Mouse (Mus musculus) kidney, postnatal 36 days (tissue): ENCODE results near the gene Tmem41b.
"Not testable (repeated sequence)": the region's sequence is repeated elsewhere in the genome, so short reads cannot be mapped to it uniquely, and the experiment has no call there.

Source experiments
- DNase-seq, 2 experiments: peaks; one replicate each; pipeline ENCODE4 v3.0.0; 2021 to 2022; ENCODE audit warnings: mixed read lengths in 2 of 2

Tmem41b gene

DNA sequence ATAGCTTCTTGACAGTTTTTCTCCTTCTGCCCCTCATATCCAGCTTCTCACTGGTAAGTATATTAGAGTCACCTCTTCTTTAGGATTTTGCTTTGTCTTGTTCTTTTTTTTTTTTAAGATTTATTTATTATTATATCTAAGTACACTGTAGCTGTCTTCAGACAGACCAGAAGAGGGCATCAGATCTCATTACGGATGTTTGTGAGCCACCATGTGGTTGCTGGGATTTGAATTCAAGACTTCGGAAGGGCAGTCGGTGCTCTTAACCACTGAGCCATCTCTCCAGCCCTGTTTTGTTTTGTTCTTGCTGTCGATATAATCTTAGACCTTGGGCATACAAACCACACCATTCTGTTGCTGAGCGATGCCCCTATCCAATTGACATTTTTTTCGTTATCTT lies at the start of gene Tmem41b:
Tmem41b (minus strand) TSS at position 155 of the 400 bp plus-strand sequence.
- not testable (repeated sequence) for DNase-seq

DNA sequence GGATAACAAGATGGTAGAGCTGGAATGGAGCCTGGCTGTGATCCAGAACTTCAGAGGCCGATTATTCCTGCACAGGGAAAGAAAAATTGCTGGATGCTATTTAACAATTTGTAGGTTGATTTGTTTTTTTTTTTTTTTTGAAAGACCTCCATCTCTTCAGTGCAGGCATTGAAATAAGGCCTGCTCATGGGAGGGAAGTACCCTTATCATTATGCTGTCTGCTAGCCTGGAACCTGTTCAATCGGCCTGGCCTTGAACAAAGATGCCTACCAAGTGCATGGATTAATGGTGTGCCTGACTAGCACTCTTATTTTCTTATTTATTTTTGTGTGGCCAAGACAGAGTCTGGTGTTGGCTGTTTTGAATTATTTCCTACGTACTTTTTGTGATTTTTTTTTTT lies 43.6 kb upstream of the Tmem41b start:
- DNase-seq = no peak

GRCm38 (mm10) chr7:110028826-110029225 lies 42.1 kb upstream of the Tmem41b start:
- DNase-seq = no peak

DNA sequence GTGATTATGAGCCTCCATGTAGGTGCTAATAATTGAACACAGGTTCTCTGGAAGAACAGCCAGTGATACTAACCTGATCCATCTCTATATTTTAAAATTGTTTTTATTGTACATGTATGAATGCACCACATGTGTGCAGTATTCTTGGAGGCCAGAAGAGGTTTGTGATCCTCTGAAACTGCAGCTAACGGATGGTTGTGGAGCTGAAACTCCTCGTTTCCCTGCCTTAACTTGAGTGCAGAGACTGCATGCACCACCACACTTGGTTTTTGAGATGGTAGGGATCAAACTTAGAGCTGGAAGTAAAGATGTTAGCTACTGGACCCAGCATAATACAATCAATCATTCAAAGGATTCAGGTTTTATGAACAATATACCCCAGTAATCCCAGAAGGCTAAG lies 39.9 kb upstream of the Tmem41b start:
- no peak for DNase-seq

DNA sequence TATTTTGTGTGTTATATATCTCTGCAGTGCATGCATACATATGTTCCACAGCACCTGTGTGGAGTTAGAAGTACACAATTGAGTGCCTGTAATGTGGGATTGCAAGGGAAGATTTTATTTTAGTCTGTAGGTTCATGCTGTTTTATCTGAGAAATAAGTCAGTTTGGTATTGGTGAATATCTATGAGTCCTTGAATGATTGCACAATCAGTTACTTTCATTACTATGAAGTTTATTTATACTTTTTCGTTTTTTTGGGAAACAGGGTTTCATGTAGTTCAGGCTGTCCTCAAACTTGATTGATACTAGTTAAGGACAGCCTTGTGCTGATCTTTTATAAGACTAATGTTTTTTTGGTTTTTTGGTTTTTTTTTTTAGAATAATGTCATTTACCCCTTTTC lies 36.8 kb upstream of the Tmem41b start:
- no peak for DNase-seq

- peak; percentile 60 to 78 for DNase-seq
Measured at GRCm38 (mm10) chr7:110018631-110019482, 32.1 kb upstream of the Tmem41b start.

DNA sequence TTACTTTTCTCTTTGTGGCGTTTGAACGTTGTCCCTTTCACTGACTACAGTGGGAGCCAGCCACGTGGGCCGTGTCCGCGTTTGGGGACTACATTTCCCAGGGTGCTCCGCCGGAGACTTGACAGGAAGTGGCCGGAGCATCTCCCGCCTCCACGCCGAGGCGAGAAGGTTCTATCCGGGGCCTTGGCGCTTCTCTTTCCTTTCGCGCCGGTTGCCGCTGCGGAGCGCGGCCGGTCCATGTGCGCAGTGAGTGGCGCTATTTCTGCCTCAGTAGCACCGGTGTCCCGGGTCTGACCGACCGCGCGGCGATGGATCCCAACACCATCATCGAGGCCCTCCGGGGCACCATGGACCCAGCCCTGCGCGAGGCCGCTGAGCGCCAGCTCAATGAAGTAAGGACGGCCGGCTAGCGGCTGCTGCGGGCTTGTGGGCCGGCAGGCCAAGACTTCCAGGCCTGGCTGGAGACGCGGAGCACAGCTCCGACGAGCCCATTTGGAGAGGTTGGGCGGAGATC lies 31.4 kb upstream of the Tmem41b start, which contains the start of gene Ipo7:
Ipo7 (plus strand) TSS at position 158 of the 514 bp plus-strand sequence.
- peak; percentile 96 for DNase-seq

DNA sequence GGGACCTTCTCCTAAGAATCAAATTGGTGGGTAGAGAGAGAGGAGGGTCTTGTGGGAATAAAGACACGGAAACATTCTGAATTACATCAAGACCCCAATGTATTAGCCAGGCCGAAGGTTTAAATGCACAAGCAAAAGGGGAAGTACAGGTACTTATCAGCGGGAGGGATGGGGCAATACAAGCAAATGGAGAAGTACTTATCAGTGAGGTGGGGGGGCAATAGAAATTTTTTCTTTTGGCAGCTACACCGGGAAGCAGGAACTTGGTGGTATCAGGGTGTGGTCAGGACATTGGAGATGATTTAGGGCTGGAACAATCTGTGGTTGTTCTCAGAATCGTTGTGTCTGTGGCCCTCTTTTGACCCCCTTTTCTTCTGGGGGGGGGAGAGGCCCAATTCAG lies 27.5 kb upstream of the Tmem41b start:
- no peak for DNase-seq

DNA sequence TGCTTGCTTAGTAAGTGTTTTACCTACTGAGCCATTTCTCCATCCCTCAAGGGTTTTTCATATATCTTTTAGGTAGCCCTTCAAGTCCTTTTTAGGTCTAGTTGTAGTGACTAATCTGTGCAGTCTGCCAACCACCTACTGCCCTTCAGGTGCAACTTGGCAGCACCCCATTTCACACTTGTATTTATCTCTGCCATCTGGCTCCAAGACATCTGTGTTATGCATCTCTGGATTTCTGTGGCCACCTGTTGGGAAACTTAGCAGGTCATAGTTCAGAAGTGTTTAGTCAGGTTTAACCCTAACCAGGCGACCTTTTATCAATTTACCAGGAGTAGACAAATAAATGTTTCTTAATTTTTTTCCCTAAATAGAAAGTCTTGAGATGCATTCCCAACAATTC lies 24.7 kb upstream of the Tmem41b start:
- DNase-seq = no peak

DNA sequence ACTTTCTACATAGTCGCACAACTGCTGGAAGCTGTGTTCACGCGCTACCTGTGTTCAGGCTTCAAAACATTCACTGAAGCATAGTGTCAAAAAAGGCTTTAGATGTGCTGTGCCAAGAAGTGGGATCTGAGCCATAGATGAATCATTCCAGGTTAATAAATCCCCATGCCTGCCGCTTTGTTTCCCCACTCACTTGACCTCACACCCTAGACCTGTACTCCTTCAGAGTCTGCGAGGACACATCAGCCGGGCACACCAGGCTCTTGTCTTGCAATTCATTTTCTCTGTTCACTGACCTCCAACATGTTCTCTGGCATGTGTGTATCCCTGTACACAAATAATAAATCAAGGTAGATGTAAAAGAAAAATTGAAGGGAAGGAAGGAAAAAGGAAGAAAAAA lies 22.4 kb upstream of the Tmem41b start:
- DNase-seq = peak in 1 of 2 experiments; percentile 11

DNA sequence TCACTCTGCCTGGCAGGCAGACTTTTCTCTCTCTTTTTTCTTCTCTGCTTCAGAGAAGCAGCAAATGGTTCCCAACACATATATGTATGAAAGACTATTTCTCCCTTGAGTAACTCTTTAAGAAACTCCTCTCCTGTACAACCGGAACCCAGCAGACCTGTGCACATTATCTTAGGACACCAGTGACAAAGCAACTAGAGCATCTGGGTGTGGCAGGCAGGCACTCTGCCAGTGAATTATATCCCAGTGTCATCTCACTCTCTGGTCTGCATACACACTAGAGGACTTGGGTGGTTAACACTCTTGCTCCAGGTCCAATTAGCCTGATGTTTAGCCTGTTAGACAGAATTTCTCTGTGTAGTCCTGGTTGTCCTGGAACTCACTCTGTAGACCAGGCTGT lies 21.8 kb upstream of the Tmem41b start:
- DNase-seq = no peak

DNA sequence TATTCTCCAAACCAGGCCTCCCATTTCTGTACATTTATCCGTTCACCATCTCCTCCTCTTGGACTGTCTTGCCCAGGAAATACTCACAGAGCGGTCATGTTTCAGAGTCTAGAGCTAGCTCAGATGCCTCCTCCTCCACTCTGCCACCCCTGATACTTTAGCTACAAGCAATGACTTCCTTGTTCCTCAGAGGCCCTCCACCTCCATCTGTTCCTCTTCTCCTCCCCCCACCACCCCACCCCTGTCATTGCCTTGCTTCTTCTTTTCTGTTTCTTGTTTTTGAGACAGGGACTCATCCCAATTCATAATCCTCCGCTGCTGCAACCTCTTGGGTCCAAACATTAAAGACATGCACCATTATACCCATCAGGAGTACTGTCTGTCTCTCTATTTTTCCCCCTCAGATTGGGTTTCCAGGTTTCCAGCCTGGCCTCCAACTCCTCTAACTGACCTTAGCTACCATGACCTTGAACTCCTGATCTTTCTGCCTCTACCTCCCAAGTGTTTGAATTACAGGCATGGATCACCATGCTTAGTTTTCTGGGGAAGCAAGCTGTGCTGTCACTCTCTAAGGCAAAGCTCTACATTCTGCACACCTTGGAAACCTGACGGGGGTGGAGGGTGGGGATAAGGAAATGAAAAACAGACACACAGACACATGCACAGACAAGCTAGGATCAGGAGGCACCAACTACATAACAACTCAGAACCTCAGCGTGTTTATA lies 19.9 kb upstream of the Tmem41b start:
- DNase-seq = no peak

- no peak for DNase-seq
Measured at GRCm38 (mm10) chr7:110005976-110006375, 19.2 kb upstream of the Tmem41b start.

- DNase-seq = peak; percentile 85 to 88
Measured at GRCm38 (mm10) chr7:110002968-110003367, 16.2 kb upstream of the Tmem41b start.

GRCm38 (mm10) chr7:110002092-110002491 lies 15.4 kb upstream of the Tmem41b start:
- DNase-seq = no peak

DNA sequence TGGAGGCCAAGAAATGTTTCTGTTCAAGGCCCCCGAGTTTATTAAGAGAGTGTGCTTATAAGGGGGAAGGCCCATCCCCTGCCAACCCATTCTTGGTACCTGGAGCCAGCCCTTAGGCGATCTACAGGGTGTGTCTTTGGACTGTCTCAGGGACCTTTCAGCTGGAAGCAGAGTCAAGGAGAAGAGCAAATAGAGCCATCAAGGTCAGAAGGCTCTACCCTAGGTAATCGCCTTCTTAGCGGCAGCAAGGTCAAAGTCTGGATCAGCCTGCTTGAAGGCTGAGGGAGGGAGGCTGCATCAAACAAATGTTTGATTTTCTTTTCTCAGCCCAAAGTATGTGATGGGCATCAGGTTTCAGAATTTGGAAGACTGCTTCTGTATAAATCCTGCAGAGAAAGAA lies 11.7 kb upstream of the Tmem41b start:
- no peak for DNase-seq

GRCm38 (mm10) chr7:109993157-109993959 lies 6.6 kb upstream of the Tmem41b start:
- DNase-seq = peak; percentile 57 to 80

- no peak for DNase-seq
Measured at GRCm38 (mm10) chr7:109991286-109991685, 4.6 kb upstream of the Tmem41b start.

DNA sequence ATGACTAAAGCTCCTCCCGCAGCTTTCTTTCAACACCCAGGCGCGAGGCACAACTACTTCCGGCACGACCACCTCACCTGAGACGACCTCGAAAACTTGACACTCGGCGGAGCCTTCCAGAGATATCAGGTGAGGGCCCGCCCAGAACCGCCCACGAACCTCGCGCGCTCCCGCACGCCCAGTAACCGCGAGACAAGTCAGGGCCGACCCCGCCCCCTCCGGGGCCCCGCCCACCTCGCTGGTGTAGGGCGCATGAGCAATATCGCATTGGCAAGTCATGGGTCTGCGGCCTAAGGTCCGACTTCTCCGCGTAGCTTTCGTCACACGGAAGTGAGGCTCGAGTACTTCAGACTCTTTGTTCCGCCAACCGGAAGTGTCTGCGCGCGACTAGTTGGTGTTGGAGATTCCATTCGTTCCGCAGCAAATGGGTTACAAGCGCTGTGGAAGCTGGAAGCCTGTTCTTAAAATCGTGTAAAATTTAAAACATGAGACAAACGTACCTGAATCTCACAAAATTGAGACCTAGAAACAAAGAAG lies 528 bp downstream of the Tmem41b start:
- DNase-seq = peak; percentile 100

DNA sequence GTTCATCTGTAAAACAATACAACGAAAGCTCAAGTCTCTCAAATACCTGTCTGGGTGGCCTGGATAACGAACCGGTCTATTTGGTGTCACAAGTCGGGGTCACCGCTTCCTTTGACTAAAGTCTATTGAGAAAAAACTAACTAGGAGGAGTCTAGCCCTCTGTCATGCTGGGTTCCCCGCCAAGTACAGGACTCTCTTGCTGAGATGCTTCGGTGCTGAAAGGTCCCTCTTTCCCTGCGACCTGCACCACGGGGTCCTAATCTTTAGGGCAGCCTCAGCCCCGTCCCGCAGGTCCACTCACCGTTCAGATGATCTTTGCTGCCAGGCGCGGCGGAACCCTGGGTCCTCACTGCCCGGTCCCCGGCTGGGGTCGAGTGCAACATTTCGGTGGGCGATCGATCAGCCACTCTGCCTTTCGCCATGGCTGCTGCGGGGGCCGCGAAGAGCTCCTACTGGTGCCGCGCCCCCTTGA lies 1.0 kb downstream of the Tmem41b start:
- DNase-seq = peak in 1 of 2 experiments; percentile 49

- DNase-seq = not testable (repeated sequence)
Measured at GRCm38 (mm10) chr7:109984608-109985007, 2.1 kb downstream of the Tmem41b start.

GRCm38 (mm10) chr7:109977131-109977530 lies 9.6 kb downstream of the Tmem41b start:
- DNase-seq = peak in 1 of 2 experiments; percentile 65
